Mouse (Mus musculus) midbrain, postnatal 0 days (tissue): ENCODE results near the gene Rgs16. TPM values are rescaled to one million over a fixed set of nuclear protein-coding genes. Genes with fewer than 3 reads are reported as not detected.

Experiments
- ATAC-seq: fragments of 200-750 bp; cut with Nextera tagmentation; 2 replicates; pipeline ENCODE4 v1.8.0; 2017; ENCODE audit warnings: moderate number of reproducible peaks, mild to moderate bottlenecking, moderate TSS enrichment, moderate library complexity; ENCODE audit not compliant: low FRiP score
- DNase-seq: peaks from one replicate; pipeline ENCODE4 v3.0.0-alpha.2; 2015; ENCODE audit warnings: low spot score
- H3K27ac ChIP-seq: fragments of 300-500 bp; sonication (generic); 2 replicates; pipeline ENCODE4 v1.5.1; 2014; ENCODE audit warnings: low read depth, mild to moderate bottlenecking, low read length, mixed read lengths
- H3K27me3 ChIP-seq: fragments of 300-500 bp; sonication (generic); 2 replicates; pipeline ENCODE4 v1.6.1; 2014; ENCODE audit warnings: low read length, control low read depth, mixed read lengths; ENCODE audit not compliant: insufficient read depth
- H3K36me3 ChIP-seq: fragments of 300-500 bp; sonication (generic); 2 replicates; pipeline ENCODE4 v1.6.1; 2014; ENCODE audit warnings: low read length, control low read depth, mixed read lengths; ENCODE audit not compliant: insufficient read depth
- H3K4me1 ChIP-seq: fragments of 300-500 bp; sonication (generic); 2 replicates; pipeline ENCODE4 v1.6.1; 2014; ENCODE audit warnings: mild to moderate bottlenecking, control low read depth, antibody characterized with exemption, low read length, mixed read lengths; ENCODE audit not compliant: insufficient read depth
- H3K4me2 ChIP-seq: fragments of 300-500 bp; sonication (generic); 2 replicates; pipeline ENCODE4 v1.6.1; 2014; ENCODE audit warnings: low read depth, mild to moderate bottlenecking, low read length, mixed read lengths; ENCODE audit not compliant: poor library complexity, severe bottlenecking
- H3K4me3 ChIP-seq: fragments of 300-500 bp; sonication (generic); 2 replicates; pipeline ENCODE4 v1.5.1; 2014; ENCODE audit warnings: low read depth, mild to moderate bottlenecking, low read length, moderate library complexity
- H3K9ac ChIP-seq: fragments of 300-500 bp; sonication (generic); replicated peaks from 2 replicates; pipeline ENCODE4 v1.6.1; 2014; ENCODE audit warnings: mild to moderate bottlenecking, low read length, moderate library complexity, mixed read lengths; ENCODE audit not compliant: poor library complexity, severe bottlenecking
- H3K9me3 ChIP-seq: fragments of 300-500 bp; sonication (generic); 2 replicates; pipeline ENCODE4 v1.6.1; 2016; ENCODE audit warnings: low read length, control low read depth
- CTCF ChIP-seq: IDR thresholded peaks from 2 replicates; pipeline ENCODE4 v1.5.1; 2016; ENCODE audit warnings: antibody characterized with exemption, mild to moderate bottlenecking
- WGBS: fragments of 180-500 bp; shearing (Covaris S2); extraction: QIAGEN DNeasy Blood & Tissue Kit; methylation state at CpG from one replicate; pipeline ENCODE4 v1.1.7; 2014; 5-methylcytosine and 5-hydroxymethylcytosine counted together
- polyA plus RNA-seq: library from polyadenylated mRNA; unstranded; fragments of >200 nt; fragmentation: Nextera tagmentation; extraction: Ambion mirVana; gene quantifications from 2 replicates; pipeline ENCODE4 v1.2.1, GENCODE M21; 2015
- total RNA-seq: library from RNA; depleted of rRNA; stranded (reverse); fragments of >200 nt; gene quantifications from 2 replicates; pipeline ENCODE4 v1.2.3, GENCODE M21; 2014

Rgs16 gene
- total and polyA plus RNA-seq, 2 experiments from 2014 or later: 7.2 to 10.7 TPM

DNA sequence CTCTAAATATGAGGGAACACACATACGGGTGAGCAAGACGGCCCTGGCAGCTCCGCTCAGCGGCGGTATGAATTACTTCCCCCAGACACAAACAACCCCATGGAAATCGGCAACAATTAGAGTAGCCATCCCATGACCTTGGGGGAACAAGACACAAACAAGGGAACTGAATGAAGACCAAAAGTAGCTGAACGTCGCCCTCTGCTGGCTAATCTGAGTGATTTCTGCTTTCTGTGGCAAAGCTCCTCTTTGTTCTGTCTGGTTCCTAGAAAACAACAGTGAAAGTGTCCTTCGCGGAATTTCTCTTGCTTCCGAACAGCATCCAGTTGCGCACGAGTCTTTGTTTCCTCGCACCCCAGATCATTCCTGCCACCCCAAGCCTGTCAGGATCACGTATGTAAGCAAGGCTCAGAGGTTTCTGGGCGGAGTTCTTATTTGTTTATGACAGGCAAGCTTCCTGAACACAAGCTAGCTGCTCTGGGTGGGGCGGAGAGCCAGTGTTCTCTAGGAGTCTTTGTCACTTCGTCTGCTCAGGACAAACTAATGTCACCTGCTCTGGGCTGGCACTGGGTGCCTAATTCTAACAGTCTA lies 9.2 kb downstream of the Rgs16 start, which contains the start of gene Rnasel:
Gene Rnasel (plus strand): TSS at position 216 of the 591 bp plus-strand sequence.
- DNase-seq (peak; percentile 92), ATAC-seq (peak; percentile 69)
- Histone ChIP-seq H3K36me3 (no peaks in the 10 kb centered on the region), H3K4me3 (peak within 1 kb of the TSS; percentile 35), H3K9ac (peak within 1 kb of the TSS; percentile 73), H3K4me1 (peaks cover 11% of the 10 kb centered on the region; the same call in 1 of the 2 replicates), H3K27me3 (no peaks in the 10 kb centered on the region), H3K4me2 (peak within 1 kb of the TSS; percentile 71), H3K27ac (peak within 1 kb of the TSS; percentile 79), H3K9me3 (no peaks in the 10 kb centered on the region)
- WGBS: 2% methylated on average over 18 of the region's 18 CpGs
- peak; percentile 94 for TF ChIP-seq CTCF

DNA sequence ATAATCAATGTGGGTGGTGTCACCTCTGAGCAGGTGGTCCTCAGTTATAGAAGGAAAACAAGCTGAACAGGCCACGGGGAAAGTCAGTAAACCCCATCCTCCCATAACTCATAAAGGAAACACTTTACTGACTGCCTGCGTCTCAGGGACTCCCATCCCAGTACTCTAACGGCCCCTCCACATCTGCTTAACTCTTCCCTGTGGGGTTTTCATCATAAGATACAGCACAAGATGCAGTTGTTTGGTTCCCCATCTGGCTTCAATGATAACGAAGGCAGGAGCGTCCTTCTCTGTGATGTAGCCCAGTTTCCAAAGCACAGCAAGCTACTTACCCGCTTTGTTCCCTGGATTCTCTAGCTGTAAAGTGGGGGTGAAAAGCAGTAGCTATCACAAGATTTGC lies 9.9 kb downstream of the Rgs16 start:
- TF ChIP-seq CTCF: no peak
- DNase-seq: no peak
- H3K36me3 ChIP-seq: no peaks in the 10 kb centered on the region
- no peak for ATAC-seq
- H3K9ac ChIP-seq: peak overlapping the region; percentile 73
- H3K27me3 ChIP-seq: no peaks in the 10 kb centered on the region
- peaks cover 11% of the 10 kb centered on the region; the same call in 1 of the 2 replicates for H3K4me1 ChIP-seq
- peak overlapping the region; percentile 71 for H3K4me2 ChIP-seq
- no peaks in the 10 kb centered on the region for H3K9me3 ChIP-seq
- WGBS: 17% methylated on average over 6 of the region's 6 CpGs
- peak overlapping the region; percentile 35 for H3K4me3 ChIP-seq
- H3K27ac ChIP-seq: peak overlapping the region; percentile 79; the same call in 1 of the 2 replicates

DNA sequence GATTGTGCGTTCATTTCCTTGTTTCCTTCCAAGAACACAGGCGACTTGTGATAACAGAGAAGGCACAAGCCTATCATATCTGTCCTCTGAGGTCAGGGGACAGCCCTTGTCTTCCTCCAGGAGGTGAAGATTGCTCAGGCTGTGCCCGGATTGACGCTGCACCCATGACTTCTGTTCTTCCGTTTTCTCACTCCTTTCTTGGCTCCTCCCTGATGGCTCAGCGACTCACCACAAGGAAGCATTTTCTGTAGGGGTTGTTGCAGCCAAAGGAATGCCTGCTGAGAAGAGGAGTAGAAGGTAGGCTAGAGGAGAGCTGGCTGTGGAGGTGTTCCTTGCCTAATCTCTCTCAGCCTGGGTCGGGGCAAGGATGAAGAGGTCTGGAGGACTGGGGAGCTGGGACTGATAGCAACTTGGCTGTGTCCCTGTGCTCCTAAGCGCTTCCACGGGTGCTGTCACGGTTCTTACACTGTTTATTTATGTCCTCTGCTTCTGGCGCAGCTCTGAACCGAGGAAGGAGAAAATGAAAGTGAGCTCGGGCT lies 11.7 kb downstream of the Rgs16 start:
- TF ChIP-seq CTCF: no peak
- no peak for DNase-seq
- Histone ChIP-seq H3K9me3 (no peaks in the 10 kb centered on the region), H3K36me3 (no peaks in the 10 kb centered on the region), H3K4me1 (peaks cover 11% of the 10 kb centered on the region; the same call in 1 of the 2 replicates), H3K4me2 (peak overlapping the region; percentile 45), H3K27ac (peak overlapping the region; percentile 67), H3K27me3 (no peaks in the 10 kb centered on the region), H3K9ac (0 out of 2 replicates have a peak overlapping the region, but pooled peaks have one; percentile 33), H3K4me3 (peak overlapping the region; percentile 8; the same call in 1 of the 2 replicates)
- ATAC-seq: no peak
- 44% methylated on average over 13 of the region's 13 CpGs for WGBS

DNA sequence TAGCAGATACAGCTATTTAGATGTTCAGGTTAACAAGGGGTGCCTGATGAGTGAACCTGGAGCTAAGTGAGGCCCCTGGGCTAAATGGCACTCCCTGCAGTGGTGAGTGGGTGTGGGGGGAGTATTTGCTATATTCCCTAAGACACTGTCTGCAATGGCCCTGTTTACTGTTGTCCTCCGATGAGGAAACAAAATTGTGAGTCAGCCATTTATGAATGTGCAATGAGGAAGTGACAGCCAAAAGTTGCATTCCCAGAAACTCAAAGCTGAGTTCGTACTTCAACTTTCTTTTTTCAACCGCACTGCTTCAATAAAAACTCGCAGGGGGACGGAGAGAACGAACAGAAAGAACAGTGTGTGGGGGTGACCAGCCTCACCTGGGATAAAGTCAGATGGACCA lies 12.4 kb downstream of the Rgs16 start:
- no peak for ATAC-seq
- no peak overlapping the region for H3K9ac ChIP-seq
- DNase-seq: no peak
- WGBS: 92% methylated on average over 6 of the region's 6 CpGs
- peaks cover 11% of the 10 kb centered on the region; the same call in 1 of the 2 replicates for H3K4me1 ChIP-seq
- no peak for TF ChIP-seq CTCF
- H3K4me2 ChIP-seq: peak overlapping the region; percentile 45
- no peaks in the 10 kb centered on the region for H3K9me3 ChIP-seq
- no peaks in the 10 kb centered on the region for H3K27me3 ChIP-seq
- no peaks in the 10 kb centered on the region for H3K36me3 ChIP-seq
- 0 out of 2 replicates have a peak overlapping the region, but pooled peaks have one; percentile 67 for H3K27ac ChIP-seq
- H3K4me3 ChIP-seq: no peak overlapping the region

DNA sequence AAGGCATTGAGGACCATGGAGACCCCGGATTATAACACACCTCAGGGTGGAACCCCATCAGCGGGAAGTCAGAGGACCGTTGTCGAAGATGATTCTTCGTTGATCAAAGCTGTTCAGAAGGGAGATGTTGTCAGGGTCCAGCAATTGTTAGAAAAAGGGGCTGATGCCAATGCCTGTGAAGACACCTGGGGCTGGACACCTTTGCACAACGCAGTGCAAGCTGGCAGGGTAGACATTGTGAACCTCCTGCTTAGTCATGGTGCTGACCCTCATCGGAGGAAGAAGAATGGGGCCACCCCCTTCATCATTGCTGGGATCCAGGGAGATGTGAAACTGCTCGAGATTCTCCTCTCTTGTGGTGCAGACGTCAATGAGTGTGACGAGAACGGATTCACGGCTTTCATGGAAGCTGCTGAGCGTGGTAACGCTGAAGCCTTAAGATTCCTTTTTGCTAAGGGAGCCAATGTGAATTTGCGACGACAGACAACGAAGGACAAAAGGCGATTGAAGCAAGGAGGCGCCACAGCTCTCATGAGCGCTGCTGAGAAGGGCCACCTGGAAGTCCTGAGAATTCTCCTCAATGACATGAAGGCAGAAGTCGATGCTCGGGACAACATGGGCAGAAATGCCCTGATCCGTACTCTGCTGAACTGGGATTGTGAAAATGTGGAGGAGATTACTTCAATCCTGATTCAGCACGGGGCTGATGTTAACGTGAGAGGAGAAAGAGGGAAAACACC lies 13.7 kb downstream of the Rgs16 start:
- no peak overlapping the region for H3K27ac ChIP-seq
- H3K27me3 ChIP-seq: no peaks in the 10 kb centered on the region
- ATAC-seq: no peak
- H3K4me1 ChIP-seq: peaks cover 6% of the 10 kb centered on the region; the same call in 1 of the 2 replicates
- no peak overlapping the region for H3K4me2 ChIP-seq
- no peaks in the 10 kb centered on the region for H3K9me3 ChIP-seq
- no peaks in the 10 kb centered on the region for H3K36me3 ChIP-seq
- 77% methylated on average over 25 of the region's 25 CpGs for WGBS
- no peak overlapping the region for H3K9ac ChIP-seq
- H3K4me3 ChIP-seq: no peak overlapping the region
- no peak for TF ChIP-seq CTCF
- DNase-seq: no peak
